Mouse (Mus musculus) effector memory CD4-positive, alpha-beta T cell, adult 5 months (primary cell): ENCODE measurements around the gene Adamtsl2. TPM values are rescaled to one million over a fixed set of nuclear protein-coding genes. Genes with fewer than 3 reads are reported as not detected.

ENCODE experiments used
- polyA plus RNA-seq: library from polyadenylated mRNA; unstranded; fragments of 100-300 nt; shearing (Covaris generic); gene quantifications from one replicate; pipeline ENCODE4 v1.2.1, GENCODE M21; 2017

The Adamtsl2 gene
- 0.44 TPM for polyA plus RNA-seq

DNA sequence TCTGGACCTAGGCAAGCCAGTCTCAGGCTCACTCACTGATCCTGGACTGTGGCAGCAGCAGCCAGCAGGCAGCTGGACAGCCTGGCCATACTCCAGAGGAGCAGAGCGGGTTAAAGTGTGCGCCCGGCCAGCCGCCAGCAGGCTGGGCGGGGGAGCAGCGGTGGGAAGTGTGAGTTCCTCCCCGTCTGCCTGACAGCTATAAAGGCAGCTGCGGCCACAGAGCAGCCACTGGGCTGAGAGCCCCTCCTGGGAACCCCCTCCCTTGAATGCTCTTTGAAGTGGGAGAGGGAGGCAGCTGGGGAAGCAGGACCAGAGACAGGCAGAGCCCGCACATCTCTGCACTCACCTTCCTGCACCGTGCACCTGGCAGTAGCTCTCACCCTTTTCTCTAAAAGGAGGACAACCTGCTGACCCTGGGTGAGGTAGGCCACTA is at the start of gene Adamtsl2:
Gene Adamtsl2 (plus strand): TSS at position 228 of the 433 bp plus-strand sequence.

DNA sequence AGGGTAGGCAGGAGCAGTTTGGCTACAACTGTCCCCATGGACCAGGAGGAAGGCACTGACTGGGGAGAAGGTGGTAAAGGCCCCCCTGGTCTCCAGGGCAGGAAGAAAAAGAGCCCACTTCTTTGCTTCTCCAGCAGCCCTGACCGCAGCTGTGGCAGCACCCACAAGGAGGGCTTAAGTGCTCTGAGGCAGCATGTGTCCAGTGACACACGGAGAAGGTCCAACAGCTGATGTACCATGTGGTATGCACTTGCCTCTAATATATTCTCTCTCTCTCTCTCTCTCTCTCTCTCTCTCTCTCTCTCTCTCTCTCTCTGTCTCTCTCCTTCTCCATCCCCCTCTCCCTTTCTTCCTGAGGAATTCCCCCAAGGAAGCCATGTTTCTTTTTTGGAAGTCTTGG is 7.2 kb upstream of the Adamtsl2 start, which contains the start of gene Mymk:
Gene Mymk (minus strand): TSS at position 202 of the 400 bp plus-strand sequence.

DNA sequence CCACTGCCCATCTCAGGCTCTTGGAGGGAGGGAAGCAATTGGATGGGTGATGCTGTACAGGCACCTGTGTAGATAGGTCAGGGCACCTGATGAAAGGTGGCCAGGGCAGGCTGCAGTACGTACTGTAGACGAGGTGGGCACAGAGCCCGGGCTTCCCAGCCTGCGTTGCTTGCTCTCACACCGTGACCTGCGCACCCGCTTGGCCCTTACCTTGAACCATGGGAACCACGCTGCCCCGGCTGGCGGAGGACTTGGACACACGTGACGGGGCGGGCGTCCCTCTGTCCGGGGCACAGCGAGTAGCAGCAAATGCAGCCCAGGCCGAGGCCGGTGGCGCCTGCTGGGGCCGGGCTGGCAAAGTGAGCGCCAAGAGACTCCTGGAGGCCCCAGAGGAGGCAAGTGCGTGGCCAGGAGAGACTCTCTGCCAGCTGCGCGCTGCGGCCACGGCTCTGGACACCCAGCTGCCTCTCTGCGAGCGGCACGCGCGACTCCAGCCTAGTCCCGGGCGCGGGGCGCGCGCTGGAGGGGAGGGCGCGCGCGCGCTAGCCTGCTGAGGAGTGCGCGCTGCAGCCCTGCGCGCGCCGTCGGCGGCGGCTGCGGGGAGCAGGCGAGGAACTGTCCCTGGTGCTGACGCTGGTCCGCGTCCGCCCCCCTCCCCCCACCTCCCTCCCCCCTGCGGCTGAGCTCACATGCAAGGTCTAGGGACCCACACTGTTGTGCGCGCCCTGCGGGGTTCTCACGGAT is 62.9 kb downstream of the Adamtsl2 start, which contains the start of gene Fam163b:
Gene Fam163b (minus strand): TSS at position 542 of the 744 bp plus-strand sequence.

Other genes starting within 250 kb of the Adamtsl2 start
- gene Abo, start 214.4 kb upstream of the Adamtsl2 start, polyA plus RNA-seq: not detected
- gene Surf6, start 176.5 kb upstream of the Adamtsl2 start, polyA plus RNA-seq: 27.7 TPM
- 18.0 TPM for gene Med22, start 168.7 kb upstream of the Adamtsl2 start, polyA plus RNA-seq
- gene Rpl7a, start 168.6 kb upstream of the Adamtsl2 start, polyA plus RNA-seq: 306 TPM
- 65.3 TPM for gene Surf2, start 163.0 kb upstream of the Adamtsl2 start, polyA plus RNA-seq
- gene Surf1, start 162.8 kb upstream of the Adamtsl2 start, polyA plus RNA-seq: 73.2 TPM
- 135 TPM for gene Surf4, start 145.5 kb upstream of the Adamtsl2 start, polyA plus RNA-seq
- gene Stkld1, start 145.3 kb upstream of the Adamtsl2 start, polyA plus RNA-seq: 0.32 TPM
- gene Rexo4, start 115.0 kb upstream of the Adamtsl2 start, polyA plus RNA-seq: 35.2 TPM
- not detected for gene Adamts13, start 106.0 kb upstream of the Adamtsl2 start, polyA plus RNA-seq
- gene Cacfd1, start 69.5 kb upstream of the Adamtsl2 start, polyA plus RNA-seq: 20.1 TPM
- gene Slc2a6, start 51.4 kb upstream of the Adamtsl2 start, polyA plus RNA-seq: 3.0 TPM
- not detected for gene Mymk, start 7.2 kb upstream of the Adamtsl2 start, polyA plus RNA-seq
- gene Fam163b, start 63.1 kb downstream of the Adamtsl2 start, polyA plus RNA-seq: not detected
- gene Dbh, start 85.9 kb downstream of the Adamtsl2 start, polyA plus RNA-seq: not detected
- 0.36 TPM for gene Sardh, start 169.0 kb downstream of the Adamtsl2 start, polyA plus RNA-seq